Mouse (Mus musculus) erythroblast, embryonic 14.5 days (primary cell): ENCODE results near the gene Mbnl3.

ENCODE experiments used
- GATA1 ChIP-seq: IDR thresholded peaks from 2 replicates; pipeline ENCODE4 v1.6.1; 2012; ENCODE audit warnings: low read length, inconsistent platforms, mixed read lengths
- TAL1 ChIP-seq: IDR thresholded peaks from 3 replicates; pipeline ENCODE4 v1.6.1; 2012; ENCODE audit warnings: low read length, inconsistent platforms, mixed read lengths

DNA sequence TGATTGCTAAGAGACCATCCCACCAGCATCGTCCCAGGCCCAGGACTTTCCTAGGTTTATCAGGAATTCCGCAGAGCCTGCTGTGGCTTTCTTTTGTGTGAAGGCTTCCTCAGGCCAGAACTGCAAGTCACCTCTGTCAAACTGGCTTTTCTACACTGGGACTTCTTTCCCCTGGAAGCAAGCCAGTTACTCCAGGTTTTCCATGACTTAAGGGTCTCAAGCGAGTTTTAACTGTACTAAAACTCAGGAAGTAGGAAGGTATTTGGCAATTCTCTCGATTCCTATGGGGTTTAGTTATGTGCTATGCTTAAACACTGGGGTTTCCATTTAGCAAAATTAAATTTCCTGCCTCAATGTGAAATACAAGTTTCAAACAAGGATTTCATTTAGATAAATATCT, 57.9 kb downstream of the Mbnl3 start:
- TF ChIP-seq TAL1 (no peak), GATA1 (no peak)
